Mouse (Mus musculus) hindbrain, embryonic 14.5 days (tissue): ENCODE results near the gene Wdr18. TPM values are rescaled to one million over a fixed set of nuclear protein-coding genes. Genes with fewer than 3 reads are reported as not detected.

Experiments
- ATAC-seq: fragments of 200-750 bp; cut with Nextera tagmentation; 2 replicates; pipeline ENCODE4 v1.8.0; 2017; ENCODE audit warnings: moderate number of reproducible peaks, mild to moderate bottlenecking, moderate TSS enrichment, moderate library complexity; ENCODE audit not compliant: low FRiP score
- DNase-seq: peaks from one replicate; pipeline ENCODE4 v3.0.0-alpha.2; 2015; ENCODE audit warnings: low spot score
- H3K27ac ChIP-seq: fragments of 300-500 bp; sonication (generic); 2 replicates; pipeline ENCODE4 v1.5.1; 2014; ENCODE audit warnings: mild to moderate bottlenecking, moderate library complexity
- H3K27me3 ChIP-seq: fragments of 300-500 bp; sonication (generic); 2 replicates; pipeline ENCODE4 v1.6.1; 2014; ENCODE audit warnings: mild to moderate bottlenecking, low read length, mixed read lengths; ENCODE audit not compliant: control insufficient read depth, insufficient read depth
- H3K36me3 ChIP-seq: fragments of 300-500 bp; sonication (generic); replicated peaks from 2 replicates; pipeline ENCODE4 v1.6.1; 2014; ENCODE audit not compliant: control insufficient read depth, insufficient read depth
- H3K4me1 ChIP-seq: fragments of 300-500 bp; sonication (generic); replicated peaks from 2 replicates; pipeline ENCODE4 v1.6.1; 2014; ENCODE audit warnings: antibody characterized with exemption, low read length, mixed read lengths; ENCODE audit not compliant: control insufficient read depth, insufficient read depth
- H3K4me2 ChIP-seq: fragments of 300-500 bp; sonication (generic); replicated peaks from 2 replicates; pipeline ENCODE4 v1.6.1; 2014; ENCODE audit warnings: mild to moderate bottlenecking, moderate library complexity
- H3K4me3 ChIP-seq: fragments of 300-500 bp; sonication (generic); replicated peaks from 2 replicates; pipeline ENCODE4 v1.5.1; 2014; ENCODE audit warnings: mild to moderate bottlenecking, low read length
- H3K9ac ChIP-seq: fragments of 300-500 bp; sonication (generic); 2 replicates; pipeline ENCODE4 v1.6.1; 2014
- H3K9me3 ChIP-seq: fragments of 300-500 bp; sonication (generic); 2 replicates; pipeline ENCODE4 v1.6.1; 2016; ENCODE audit warnings: low read length; ENCODE audit not compliant: control insufficient read depth
- WGBS: fragments of 180-500 bp; shearing (Covaris S2); extraction: QIAGEN DNeasy Blood & Tissue Kit; methylation state at CpG from one replicate; pipeline ENCODE4 v1.1.7; 2014; 5-methylcytosine and 5-hydroxymethylcytosine counted together
- polyA plus RNA-seq: library from polyadenylated mRNA; unstranded; fragments of >200 nt; fragmentation: Nextera tagmentation; extraction: Ambion mirVana; gene quantifications from 2 replicates; pipeline ENCODE4 v1.2.1, GENCODE M21; 2014

The Wdr18 gene
- polyA plus RNA-seq, 1 experiment from 2014 or later = 91.8 TPM

- DNase-seq (peak; percentile 93), ATAC-seq (peak; percentile 78)
- peak within 1 kb of the TSS; percentile 84 for H3K9ac ChIP-seq
- peaks cover 7% of the 10 kb centered on the region for H3K36me3 ChIP-seq
- peaks cover 20% of the 10 kb centered on the region for H3K27me3 ChIP-seq
- H3K4me1 ChIP-seq = peaks cover 18% of the 10 kb centered on the region
- WGBS = under 1% methylated on average over 63 of the region's 63 CpGs
- H3K4me2 ChIP-seq = peak within 1 kb of the TSS; percentile 81
- H3K27ac ChIP-seq = peak within 1 kb of the TSS; percentile 91
- H3K9me3 ChIP-seq = no peaks in the 10 kb centered on the region
- H3K4me3 ChIP-seq = peak within 1 kb of the TSS; percentile 86
Observed at GRCm38 (mm10) chr10:79926491-79927323, 33.2 kb upstream of the Wdr18 start, which contains the start of gene Arid3a. TSS of gene Arid3a (plus strand) at chr10:79927043.

GRCm38 (mm10) chr10:79927324-79928029, 32.5 kb upstream of the Wdr18 start:
- no peaks in the 10 kb centered on the region for H3K9me3 ChIP-seq
- peak overlapping the region; percentile 86 for H3K4me3 ChIP-seq
- under 1% methylated on average over 54 of the region's 54 CpGs for WGBS
- H3K36me3 ChIP-seq = peaks cover 13% of the 10 kb centered on the region
- peak; percentile 44 for ATAC-seq
- H3K27me3 ChIP-seq = peaks cover 13% of the 10 kb centered on the region
- peak overlapping the region; percentile 84 for H3K9ac ChIP-seq
- H3K4me1 ChIP-seq = peaks cover 22% of the 10 kb centered on the region
- H3K4me2 ChIP-seq = peak overlapping the region; percentile 81
- DNase-seq = peak; percentile 58
- peak overlapping the region; percentile 91 for H3K27ac ChIP-seq

GRCm38 (mm10) chr10:79928030-79928694, 31.8 kb upstream of the Wdr18 start:
- WGBS = under 1% methylated on average over 28 of the region's 29 CpGs
- H3K9ac ChIP-seq = peak overlapping the region; percentile 84
- H3K27ac ChIP-seq = peak overlapping the region; percentile 91
- DNase-seq = no peak
- peak overlapping the region; percentile 81 for H3K4me2 ChIP-seq
- ATAC-seq = no peak
- peak overlapping the region; percentile 86 for H3K4me3 ChIP-seq
- peaks cover 27% of the 10 kb centered on the region for H3K4me1 ChIP-seq
- H3K36me3 ChIP-seq = peaks cover 13% of the 10 kb centered on the region
- peaks cover 6% of the 10 kb centered on the region for H3K27me3 ChIP-seq
- H3K9me3 ChIP-seq = no peaks in the 10 kb centered on the region

GRCm38 (mm10) chr10:79928907-79929701, 30.8 kb upstream of the Wdr18 start:
- no peak for DNase-seq
- no peaks in the 10 kb centered on the region for H3K9me3 ChIP-seq

GRCm38 (mm10) chr10:79929967-79930825, 29.8 kb upstream of the Wdr18 start:
- H3K4me2 ChIP-seq = peak overlapping the region; percentile 81; the same call in 1 of the 2 replicates
- H3K27me3 ChIP-seq = no peaks in the 10 kb centered on the region
- WGBS = 78% methylated on average over 18 of the region's 18 CpGs
- H3K4me1 ChIP-seq = peaks cover 32% of the 10 kb centered on the region
- peaks cover 23% of the 10 kb centered on the region for H3K36me3 ChIP-seq
- H3K9me3 ChIP-seq = no peaks in the 10 kb centered on the region
- no peak for ATAC-seq
- no peak for DNase-seq
- H3K4me3 ChIP-seq = peak overlapping the region; percentile 3; the same call in 1 of the 2 replicates
- H3K27ac ChIP-seq = no peak overlapping the region
- peak overlapping the region; percentile 13; the same call in 1 of the 2 replicates for H3K9ac ChIP-seq

More at GRCm38 (mm10) chr10:79928907-79929701, 30.8 kb upstream of the Wdr18 start:
- Histone ChIP-seq H3K4me2 (peak overlapping the region; percentile 81), H3K9ac (peak overlapping the region; percentile 84), H3K27me3 (no peaks in the 10 kb centered on the region), H3K36me3 (peaks cover 20% of the 10 kb centered on the region), H3K4me3 (peak overlapping the region; percentile 86), H3K27ac (peak overlapping the region; percentile 91; the same call in 1 of the 2 replicates), H3K4me1 (peaks cover 29% of the 10 kb centered on the region)
- ATAC-seq = no peak
- 33% methylated on average over 9 of the region's 9 CpGs for WGBS

GRCm38 (mm10) chr10:79930826-79931186, 29.1 kb upstream of the Wdr18 start:
- 0 out of 2 replicates have a peak overlapping the region, but pooled peaks have one; percentile 3 for H3K4me3 ChIP-seq
- DNase-seq = no peak
- peaks cover 32% of the 10 kb centered on the region for H3K4me1 ChIP-seq
- 51% methylated on average over 16 of the region's 16 CpGs for WGBS
- H3K36me3 ChIP-seq = peaks cover 23% of the 10 kb centered on the region
- H3K4me2 ChIP-seq = no peak overlapping the region
- peak overlapping the region; percentile 13; the same call in 1 of the 2 replicates for H3K9ac ChIP-seq
- ATAC-seq = no peak
- H3K9me3 ChIP-seq = no peaks in the 10 kb centered on the region
- H3K27me3 ChIP-seq = no peaks in the 10 kb centered on the region
- H3K27ac ChIP-seq = no peak overlapping the region

GRCm38 (mm10) chr10:79931797-79932196, 28.2 kb upstream of the Wdr18 start:
- H3K4me2 ChIP-seq = no peak overlapping the region
- peaks cover 23% of the 10 kb centered on the region for H3K36me3 ChIP-seq
- DNase-seq (no peak), ATAC-seq (no peak)
- no peaks in the 10 kb centered on the region for H3K9me3 ChIP-seq
- no peak overlapping the region for H3K4me3 ChIP-seq
- no peaks in the 10 kb centered on the region for H3K27me3 ChIP-seq
- peaks cover 35% of the 10 kb centered on the region for H3K4me1 ChIP-seq
- H3K27ac ChIP-seq = no peak overlapping the region
- 81% methylated on average over 9 of the region's 9 CpGs for WGBS
- H3K9ac ChIP-seq = no peak overlapping the region

- H3K4me2 ChIP-seq = no peak overlapping the region
- no peaks in the 10 kb centered on the region for H3K27me3 ChIP-seq
- H3K9me3 ChIP-seq = no peaks in the 10 kb centered on the region
- no peak for ATAC-seq
- peaks cover 24% of the 10 kb centered on the region for H3K36me3 ChIP-seq
- peaks cover 38% of the 10 kb centered on the region for H3K4me1 ChIP-seq
- WGBS = 21% methylated on average over 8 of the region's 8 CpGs
- DNase-seq = no peak
- no peak overlapping the region for H3K4me3 ChIP-seq
- peak overlapping the region; percentile 49; the same call in 1 of the 2 replicates for H3K27ac ChIP-seq
- no peak overlapping the region for H3K9ac ChIP-seq
Observed at GRCm38 (mm10) chr10:79932736-79933135, 27.2 kb upstream of the Wdr18 start.
